Mouse (Mus musculus) heart, embryonic 16.5 days (tissue): ENCODE data around the gene Pola2. TPM values are rescaled to one million over a fixed set of nuclear protein-coding genes. Genes with fewer than 3 reads are reported as not detected.

Experiments used
- ATAC-seq: fragments of 200-750 bp; cut with Nextera tagmentation; replicated peaks from 2 replicates; pipeline ENCODE4 v1.8.0; 2017; ENCODE audit warnings: moderate number of reproducible peaks; ENCODE audit not compliant: insufficient read depth, low FRiP score; ENCODE audit errors: extremely low read depth
- H3K27ac ChIP-seq: fragments of 300-500 bp; sonication (generic); 2 replicates; pipeline ENCODE4 v1.5.1; 2014; ENCODE audit warnings: mild to moderate bottlenecking, low read length, control low read depth, moderate library complexity
- H3K27me3 ChIP-seq: fragments of 300-500 bp; sonication (generic); 2 replicates; pipeline ENCODE4 v1.6.1; 2014; ENCODE audit warnings: low read length, mixed read lengths; ENCODE audit not compliant: control insufficient read depth, insufficient read depth
- H3K36me3 ChIP-seq: fragments of 300-500 bp; sonication (generic); 2 replicates; pipeline ENCODE4 v1.6.1; 2014; ENCODE audit not compliant: control insufficient read depth, insufficient read depth
- H3K4me1 ChIP-seq: fragments of 300-500 bp; sonication (generic); 2 replicates; pipeline ENCODE4 v1.6.1; 2014; ENCODE audit warnings: low read length, mixed read lengths; ENCODE audit not compliant: control insufficient read depth, insufficient read depth
- H3K4me2 ChIP-seq: fragments of 300-500 bp; sonication (generic); 2 replicates; pipeline ENCODE4 v1.6.1; 2014; ENCODE audit warnings: low read depth, mild to moderate bottlenecking, control low read depth, low read length
- H3K4me3 ChIP-seq: fragments of 300-500 bp; sonication (generic); 2 replicates; pipeline ENCODE4 v1.5.1; 2014; ENCODE audit warnings: mild to moderate bottlenecking, control low read depth, low read length
- H3K9ac ChIP-seq: fragments of 300-500 bp; sonication (generic); 2 replicates; pipeline ENCODE4 v1.6.1; 2014; ENCODE audit warnings: low read length, control low read depth
- H3K9me3 ChIP-seq: fragments of 300-500 bp; sonication (generic); replicated peaks from 2 replicates; pipeline ENCODE4 v1.6.1; 2016; ENCODE audit warnings: low read length; ENCODE audit not compliant: control insufficient read depth
- WGBS: fragments of 180-500 bp; shearing (Covaris S2); extraction: QIAGEN DNeasy Blood & Tissue Kit; methylation state at CpG from one replicate; pipeline ENCODE4 v1.1.7; 2014; 5-methylcytosine and 5-hydroxymethylcytosine counted together
- polyA plus RNA-seq: library from polyadenylated mRNA; unstranded; fragments of >200 nt; fragmentation: Nextera tagmentation; extraction: Ambion mirVana; gene quantifications from 2 replicates; pipeline ENCODE4 v1.2.1, GENCODE M21; 2015

The Pola2 gene
- polyA plus RNA-seq, 1 experiment from 2014 or later = 55.2 TPM

DNA sequence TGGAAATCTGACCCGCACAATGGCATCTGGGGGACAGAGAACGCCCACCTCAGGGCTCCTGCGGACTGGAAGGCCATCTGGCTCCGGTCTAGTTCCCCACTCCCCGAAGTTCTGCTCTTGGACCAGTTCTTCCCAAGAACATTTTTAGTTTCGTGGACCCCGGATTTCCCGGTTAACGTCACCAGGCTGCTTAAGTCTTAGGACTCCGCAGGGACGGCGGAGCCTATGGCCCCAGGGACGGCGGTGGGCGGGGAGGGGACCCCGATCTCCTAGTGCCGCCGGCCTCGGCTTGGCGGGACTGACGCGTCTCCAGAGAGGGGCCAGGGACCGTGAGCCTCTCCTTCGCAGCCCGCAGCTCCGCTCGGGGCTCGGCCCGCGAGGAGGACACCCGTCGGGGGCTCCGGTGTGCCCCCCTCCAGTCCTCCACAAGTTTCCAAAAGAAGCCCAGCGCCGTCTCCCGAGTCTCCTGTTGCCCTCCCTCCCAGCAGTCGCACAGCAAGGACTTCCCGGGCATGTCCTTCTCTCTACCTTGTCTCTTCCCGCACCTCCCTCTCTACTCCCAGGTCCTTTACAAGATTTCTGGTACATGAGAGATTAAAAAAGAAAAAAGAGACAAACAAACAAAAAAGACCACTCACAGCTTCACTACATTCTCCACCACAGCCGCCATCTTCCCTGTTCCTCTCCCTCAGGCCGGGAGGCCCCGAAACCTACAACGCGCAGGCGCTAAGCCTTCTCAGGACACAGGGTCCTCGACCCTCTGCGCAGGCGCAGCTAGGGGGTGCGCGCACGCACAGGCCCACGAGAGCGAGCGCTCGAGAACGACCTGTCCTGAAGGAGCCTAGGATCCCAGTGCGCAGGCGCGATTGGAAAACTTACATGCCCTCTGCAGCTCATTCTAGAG is 51.6 kb downstream of the Pola2 start:
- peak overlapping the region; percentile 76 for H3K4me3 ChIP-seq
- peak overlapping the region; percentile 91 for H3K4me2 ChIP-seq
- under 1% methylated on average over 59 of the region's 59 CpGs for WGBS
- peak; percentile 97 for ATAC-seq
- H3K9me3 ChIP-seq = no peaks in the 10 kb centered on the region
- H3K27ac ChIP-seq = peak overlapping the region; percentile 89
- no peaks in the 10 kb centered on the region for H3K27me3 ChIP-seq
- H3K4me1 ChIP-seq = peaks cover 27% of the 10 kb centered on the region
- H3K36me3 ChIP-seq = peaks cover 6% of the 10 kb centered on the region; the same call in 1 of the 2 replicates
- peak overlapping the region; percentile 89 for H3K9ac ChIP-seq

DNA sequence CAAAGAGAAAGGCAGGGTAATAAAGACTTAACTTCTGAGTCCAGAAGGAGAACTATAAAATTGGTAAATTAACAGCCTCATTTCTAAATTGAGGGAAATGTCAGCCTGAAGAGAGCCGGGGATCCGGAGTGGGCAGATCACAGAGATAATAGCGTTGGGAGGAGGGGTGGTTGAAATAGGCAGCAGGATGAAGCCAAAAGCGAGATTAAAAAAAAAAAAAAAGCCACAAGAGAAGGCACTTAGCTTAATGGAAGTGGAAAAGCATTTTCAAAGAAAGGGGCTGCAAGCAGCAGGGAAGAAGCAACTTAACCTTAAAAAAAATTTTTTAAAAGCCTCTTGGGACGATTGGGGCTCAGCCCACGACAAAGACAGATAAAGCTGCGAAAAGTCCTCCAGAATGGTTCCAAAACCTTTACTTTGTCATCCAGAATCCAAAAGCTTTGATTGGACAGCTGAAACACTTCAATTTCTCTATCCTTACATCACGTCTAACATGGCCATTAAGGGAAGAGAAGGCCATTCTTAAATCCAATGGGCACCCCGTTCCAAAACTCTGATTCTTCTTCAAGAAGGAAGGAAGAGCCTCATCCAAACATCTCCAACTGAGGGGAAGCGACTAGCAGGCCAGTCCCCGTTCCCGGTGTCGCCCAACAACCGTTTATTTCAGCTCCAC is 52.4 kb downstream of the Pola2 start:
- H3K4me1 ChIP-seq = peaks cover 27% of the 10 kb centered on the region
- peak overlapping the region; percentile 89 for H3K9ac ChIP-seq
- no peaks in the 10 kb centered on the region for H3K9me3 ChIP-seq
- no peaks in the 10 kb centered on the region for H3K27me3 ChIP-seq
- no peak for ATAC-seq
- peak overlapping the region; percentile 91 for H3K4me2 ChIP-seq
- H3K4me3 ChIP-seq = peak overlapping the region; percentile 76
- peak overlapping the region; percentile 89 for H3K27ac ChIP-seq
- peaks cover 5% of the 10 kb centered on the region for H3K36me3 ChIP-seq
- WGBS = 4% methylated on average over 14 of the region's 14 CpGs

DNA sequence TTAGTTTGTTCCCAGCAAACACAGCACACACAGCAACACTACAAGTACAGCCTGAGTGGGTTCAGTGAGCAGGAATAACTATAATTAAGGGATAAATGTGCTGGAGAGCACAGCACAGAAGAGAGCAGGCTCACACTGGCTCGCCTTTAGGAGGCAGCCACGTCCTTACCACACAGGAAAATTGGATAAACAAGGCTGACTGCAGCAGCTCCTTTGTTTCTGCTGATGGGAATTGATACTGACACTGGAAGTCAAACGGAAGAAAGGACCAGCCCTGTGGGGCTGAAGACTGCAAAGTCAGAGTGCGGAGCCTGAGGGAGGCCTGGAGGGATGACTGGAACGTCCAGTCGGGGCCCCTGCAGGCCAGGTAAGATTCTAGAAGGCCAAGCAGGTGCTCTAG is 53.8 kb downstream of the Pola2 start:
- peaks cover 18% of the 10 kb centered on the region for H3K36me3 ChIP-seq
- peak overlapping the region; percentile 3; the same call in 1 of the 2 replicates for H3K4me3 ChIP-seq
- H3K27me3 ChIP-seq = no peaks in the 10 kb centered on the region
- peak overlapping the region; percentile 91 for H3K4me2 ChIP-seq
- H3K9ac ChIP-seq = peak overlapping the region; percentile 37
- no peaks in the 10 kb centered on the region for H3K9me3 ChIP-seq
- 54% methylated on average over 6 of the region's 6 CpGs for WGBS
- no peak for ATAC-seq
- H3K27ac ChIP-seq = peak overlapping the region; percentile 56; the same call in 1 of the 2 replicates
- H3K4me1 ChIP-seq = peaks cover 27% of the 10 kb centered on the region

DNA sequence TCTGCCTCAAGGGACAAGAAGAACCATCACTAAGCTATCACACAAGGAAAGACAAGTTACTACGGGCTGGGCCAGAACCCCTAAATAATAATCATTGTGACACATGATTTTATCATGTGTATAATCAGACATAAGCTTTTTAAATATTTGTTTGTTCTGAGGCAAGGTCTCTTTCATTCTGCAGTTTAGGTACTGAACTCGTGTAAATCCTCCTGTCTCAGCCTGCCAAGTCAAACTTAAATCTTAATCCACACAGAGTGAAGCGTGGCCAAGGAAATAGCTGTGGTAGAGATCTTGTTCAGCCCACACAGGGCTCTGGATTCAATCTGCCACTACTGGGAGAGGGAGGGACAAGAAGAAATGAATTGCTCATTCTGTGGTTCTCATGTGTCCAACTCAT is 56.7 kb downstream of the Pola2 start:
- Histone ChIP-seq H3K36me3 (peaks cover 47% of the 10 kb centered on the region), H3K4me1 (peaks cover 22% of the 10 kb centered on the region), H3K4me3 (no peak overlapping the region), H3K27ac (no peak overlapping the region), H3K9ac (no peak overlapping the region), H3K27me3 (no peaks in the 10 kb centered on the region), H3K9me3 (no peaks in the 10 kb centered on the region), H3K4me2 (no peak overlapping the region)
- ATAC-seq = no peak
- 79% methylated on average over 3 of the region's 3 CpGs for WGBS

- H3K27me3 ChIP-seq = no peaks in the 10 kb centered on the region
- peak; percentile 98 for ATAC-seq
- H3K27ac ChIP-seq = peak within 1 kb of the TSS; percentile 62
- peaks cover 7% of the 10 kb centered on the region for H3K4me1 ChIP-seq
- 2% methylated on average over 36 of the region's 36 CpGs for WGBS
- H3K9me3 ChIP-seq = no peaks in the 10 kb centered on the region
- H3K36me3 ChIP-seq = peaks cover 19% of the 10 kb centered on the region
- peak within 1 kb of the TSS; percentile 89 for H3K9ac ChIP-seq
- H3K4me3 ChIP-seq = peak within 1 kb of the TSS; percentile 71
- peak within 1 kb of the TSS; percentile 99 for H3K4me2 ChIP-seq
Measured at GRCm38 (mm10) chr19:5894002-5894678, 69.9 kb downstream of the Pola2 start, which contains the start of gene Tigd3. TSS of gene Tigd3 (minus strand) at chr19:5894149.

GRCm38 (mm10) chr19:5893282-5894001 is 70.6 kb downstream of the Pola2 start:
- Histone ChIP-seq H3K4me2 (peak overlapping the region; percentile 99), H3K36me3 (peaks cover 14% of the 10 kb centered on the region), H3K27me3 (no peaks in the 10 kb centered on the region), H3K4me3 (peak overlapping the region; percentile 71), H3K9me3 (no peaks in the 10 kb centered on the region), H3K4me1 (peaks cover 7% of the 10 kb centered on the region), H3K27ac (peak overlapping the region; percentile 62), H3K9ac (peak overlapping the region; percentile 89)
- WGBS = 8% methylated on average over 31 of the region's 31 CpGs
- peak; percentile 7; the same call in 1 of the 2 replicates for ATAC-seq

GRCm38 (mm10) chr19:5892735-5893134 is 71.3 kb downstream of the Pola2 start:
- Histone ChIP-seq H3K27me3 (no peaks in the 10 kb centered on the region), H3K9ac (no peak overlapping the region), H3K4me2 (no peak overlapping the region), H3K4me3 (no peak overlapping the region), H3K36me3 (peaks cover 10% of the 10 kb centered on the region; the same call in 1 of the 2 replicates), H3K9me3 (no peaks in the 10 kb centered on the region), H3K27ac (no peak overlapping the region), H3K4me1 (peaks cover 7% of the 10 kb centered on the region)
- WGBS = 91% methylated on average over 13 of the region's 13 CpGs
- ATAC-seq = no peak

DNA sequence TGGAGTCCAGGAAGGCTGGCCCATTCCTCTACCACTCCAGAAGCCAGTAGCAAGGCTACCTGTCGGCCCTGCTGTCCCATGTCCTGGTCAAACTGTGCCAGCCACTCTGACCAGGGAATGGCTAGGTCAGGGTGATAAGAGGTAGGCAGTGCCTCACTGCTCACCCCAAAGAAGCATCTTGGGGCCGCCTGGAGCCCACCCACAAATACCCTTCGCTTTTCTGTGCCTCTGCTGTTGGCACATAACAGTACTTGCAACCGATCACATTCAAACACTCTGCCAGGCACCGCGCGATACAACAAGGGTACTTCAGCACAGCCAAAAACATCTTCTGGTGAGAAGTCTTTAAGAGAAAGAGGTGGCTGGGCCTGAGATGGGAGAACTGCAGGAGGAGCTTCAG is 71.7 kb downstream of the Pola2 start:
- 93% methylated on average over 7 of the region's 7 CpGs for WGBS
- H3K4me2 ChIP-seq = no peak overlapping the region
- H3K27ac ChIP-seq = no peak overlapping the region
- no peak for ATAC-seq
- H3K9ac ChIP-seq = no peak overlapping the region
- H3K9me3 ChIP-seq = no peaks in the 10 kb centered on the region
- H3K4me1 ChIP-seq = peaks cover 7% of the 10 kb centered on the region
- H3K36me3 ChIP-seq = peaks cover 8% of the 10 kb centered on the region; the same call in 1 of the 2 replicates
- no peaks in the 10 kb centered on the region for H3K27me3 ChIP-seq
- H3K4me3 ChIP-seq = no peak overlapping the region
